ENCODE assay signal across 8 mouse cellular contexts in genomic region chr5:123973299-123974178, GRCm38 (mm10). TPM values are rescaled to one million over a fixed set of nuclear protein-coding genes. Genes with fewer than 3 reads are reported as not detected.
DNase-seq lines count a peak whose midpoint lies in the region; ATAC-seq and TF ChIP-seq lines count a peak whose summit lies in the region.

Hip1r (plus strand) TSS chr5:123973628.

- peak; percentile 82 for DNase-seq in CD4-positive, CD25-positive, alpha-beta regulatory T cell, adult 2 months (ENCODE audit: low read depth, low spot score)
- peak; percentile 60 for DNase-seq in naive thymus-derived CD4-positive, alpha-beta T cell, adult 2 months (ENCODE audit: low read depth)
- DNase-seq in stomach, postnatal 0 days (ENCODE audit: low spot score), result peak; percentile 94

- no peaks in the 10 kb centered on the region for H3K9me3 ChIP-seq in embryonic facial prominence, embryonic 15.5 days (replicated peaks)
- no peaks in the 10 kb centered on the region for H3K9me3 ChIP-seq in heart, embryonic 11.5 days (replicated peaks; ENCODE audit: control insufficient read depth, low read length)
- no peaks in the 10 kb centered on the region for H3K9me3 ChIP-seq in kidney, embryonic 15.5 days (replicated peaks)
- no peaks in the 10 kb centered on the region for H3K9me3 ChIP-seq in liver, embryonic 12.5 days (replicated peaks)
- H3K9me3 ChIP-seq in stomach, postnatal 0 days (ENCODE audit: control insufficient read depth, low read length), result no peaks in the 10 kb centered on the region

- peaks cover 7% of the 10 kb centered on the region for H3K4me1 ChIP-seq in bone marrow, adult 2 months (ENCODE audit: control insufficient read depth, insufficient read depth, low read length)
- peaks cover 36% of the 10 kb centered on the region for H3K4me1 ChIP-seq in embryonic facial prominence, embryonic 15.5 days
- peaks cover 5% of the 10 kb centered on the region; the same call in 1 of the 2 replicates for H3K4me1 ChIP-seq in heart, embryonic 11.5 days (ENCODE audit: control insufficient read depth, insufficient read depth, low read length)
- H3K4me1 ChIP-seq in kidney, embryonic 15.5 days, result peaks cover 56% of the 10 kb centered on the region
- H3K4me1 ChIP-seq in liver, embryonic 12.5 days, result peaks cover 42% of the 10 kb centered on the region
- 0 out of 2 replicates have a peak, but pooled peaks cover 3% of the 10 kb centered on the region for H3K4me1 ChIP-seq in stomach, postnatal 0 days (replicated peaks; ENCODE audit: control insufficient read depth, insufficient read depth)

- H3K9ac ChIP-seq in embryonic facial prominence, embryonic 15.5 days, result peak within 1 kb of the TSS; percentile 37
- peak within 1 kb of the TSS; percentile 69; the same call in 1 of the 2 replicates for H3K9ac ChIP-seq in heart, embryonic 11.5 days (ENCODE audit: low read depth, low read length)
- H3K9ac ChIP-seq in kidney, embryonic 15.5 days, result peak within 1 kb of the TSS; percentile 73
- peak within 1 kb of the TSS; percentile 77 for H3K9ac ChIP-seq in liver, embryonic 12.5 days
- peak within 1 kb of the TSS; percentile 79 for H3K9ac ChIP-seq in stomach, postnatal 0 days (ENCODE audit: low read length)

- H3K4me3 ChIP-seq in bone marrow, adult 2 months (replicated peaks; ENCODE audit: control insufficient read depth, low read depth, low read length), result peak within 1 kb of the TSS; percentile 84
- peak within 1 kb of the TSS; percentile 55 for H3K4me3 ChIP-seq in embryonic facial prominence, embryonic 15.5 days (replicated peaks)
- peak within 1 kb of the TSS; percentile 73 for H3K4me3 ChIP-seq in heart, embryonic 11.5 days (ENCODE audit: low read depth, low read length)
- H3K4me3 ChIP-seq in kidney, embryonic 15.5 days (replicated peaks), result peak within 1 kb of the TSS; percentile 79
- peak within 1 kb of the TSS; percentile 76 for H3K4me3 ChIP-seq in liver, embryonic 12.5 days
- H3K4me3 ChIP-seq in stomach, postnatal 0 days (ENCODE audit: low read depth, low read length), result peak within 1 kb of the TSS; percentile 65

- no peaks in the 10 kb centered on the region for H3K36me3 ChIP-seq in embryonic facial prominence, embryonic 15.5 days
- H3K36me3 ChIP-seq in heart, embryonic 11.5 days (ENCODE audit: control insufficient read depth, insufficient read depth, low read length), result no peaks in the 10 kb centered on the region
- H3K36me3 ChIP-seq in kidney, embryonic 15.5 days, result no peaks in the 10 kb centered on the region
- no peaks in the 10 kb centered on the region for H3K36me3 ChIP-seq in liver, embryonic 12.5 days
- H3K36me3 ChIP-seq in stomach, postnatal 0 days (ENCODE audit: control insufficient read depth, insufficient read depth, low read length), result no peaks in the 10 kb centered on the region

- ATAC-seq in embryonic facial prominence, embryonic 15.5 days (ENCODE audit: insufficient number of reproducible peaks, low FRiP score, low TSS enrichment, low read depth), result peak; percentile 69
- ATAC-seq in heart, embryonic 11.5 days (replicated peaks; ENCODE audit: insufficient number of reproducible peaks, low FRiP score, low TSS enrichment), result peak; percentile 81
- peak; percentile 77 for ATAC-seq in kidney, embryonic 15.5 days (replicated peaks; ENCODE audit: low FRiP score)
- ATAC-seq in liver, embryonic 12.5 days, result peak; percentile 86
- ATAC-seq in stomach, postnatal 0 days (ENCODE audit: low FRiP score, low TSS enrichment), result peak; percentile 76

- no peak for TF ChIP-seq EP300 in stomach, postnatal 0 days (optimal IDR thresholded peaks at IDR 0.05)

- WGBS in bone marrow, adult 2 months, result 3% methylated on average over 105 of the region's 106 CpGs
- under 1% methylated on average over 80 of the region's 106 CpGs for WGBS in embryonic facial prominence, embryonic 15.5 days
- WGBS in heart, embryonic 11.5 days (ENCODE audit: insufficient replicate concordance), result 2% methylated on average over 78 of the region's 106 CpGs
- under 1% methylated on average over 93 of the region's 106 CpGs for WGBS in kidney, embryonic 15.5 days
- WGBS in liver, embryonic 12.5 days (ENCODE audit: insufficient replicate concordance), result 2% methylated on average over 105 of the region's 106 CpGs
- WGBS in stomach, postnatal 0 days, result 1% methylated on average over 76 of the region's 106 CpGs

- TF ChIP-seq CTCF in bone marrow, adult 2 months (IDR thresholded peaks at IDR 0.05; ENCODE audit: control insufficient read depth, insufficient read depth, low read length), result no peak
- no peak for TF ChIP-seq CTCF in stomach, postnatal 0 days (IDR thresholded peaks at IDR 0.05; ENCODE audit: low read depth)

- TF ChIP-seq POLR2A in bone marrow, adult 2 months (IDR thresholded peaks at IDR 0.05; ENCODE audit: borderline replicate concordance, control insufficient read depth, low read depth, low read length), result peak; percentile 85; the same call in 1 of the 2 replicates

- H3K27me3 ChIP-seq in embryonic facial prominence, embryonic 15.5 days, result peaks cover 6% of the 10 kb centered on the region; the same call in 1 of the 2 replicates
- H3K27me3 ChIP-seq in heart, embryonic 11.5 days (ENCODE audit: control insufficient read depth, insufficient read depth, low read length), result peaks cover 26% of the 10 kb centered on the region; the same call in 1 of the 2 replicates
- H3K27me3 ChIP-seq in kidney, embryonic 15.5 days, result peaks cover 2% of the 10 kb centered on the region; the same call in 1 of the 2 replicates
- H3K27me3 ChIP-seq in liver, embryonic 12.5 days (replicated peaks), result peaks cover 56% of the 10 kb centered on the region
- no peaks in the 10 kb centered on the region for H3K27me3 ChIP-seq in stomach, postnatal 0 days (ENCODE audit: control insufficient read depth, insufficient read depth, low read length)

- H3K27ac ChIP-seq in bone marrow, adult 2 months (ENCODE audit: control insufficient read depth, insufficient read depth, low read depth, low read length, poor library complexity), result peak within 1 kb of the TSS; percentile 97
- peak within 1 kb of the TSS; percentile 3 for H3K27ac ChIP-seq in embryonic facial prominence, embryonic 15.5 days (replicated peaks)
- H3K27ac ChIP-seq in heart, embryonic 11.5 days (ENCODE audit: low read depth, low read length), result no peak within 1 kb of the TSS
- H3K27ac ChIP-seq in kidney, embryonic 15.5 days, result peak within 1 kb of the TSS; percentile 83
- H3K27ac ChIP-seq in liver, embryonic 12.5 days, result peak within 1 kb of the TSS; percentile 78
- H3K27ac ChIP-seq in stomach, postnatal 0 days (replicated peaks), result peak within 1 kb of the TSS; percentile 94

- H3K4me2 ChIP-seq in embryonic facial prominence, embryonic 15.5 days (replicated peaks), result peak within 1 kb of the TSS; percentile 95
- H3K4me2 ChIP-seq in heart, embryonic 11.5 days, result peak within 1 kb of the TSS; percentile 98
- H3K4me2 ChIP-seq in kidney, embryonic 15.5 days, result peak within 1 kb of the TSS; percentile 92
- peak within 1 kb of the TSS; percentile 86 for H3K4me2 ChIP-seq in liver, embryonic 12.5 days
- peak within 1 kb of the TSS; percentile 88 for H3K4me2 ChIP-seq in stomach, postnatal 0 days (replicated peaks; ENCODE audit: low read depth)

RNA-seq across cellular contexts. Expression of gene Hip1r, which starts in this region (rescaled TPM):
- polyA plus RNA-seq in bone marrow, adult 2 months (2011; ENCODE audit: insufficient read depth, insufficient read length, low replicate concordance, missing spikeins), result 25.5 and 53.6 TPM in 2 replicates
- 14.2 and 16.1 TPM in 2 replicates for polyA plus RNA-seq in embryonic facial prominence, embryonic 15.5 days (2015; fragmentation: Nextera tagmentation; extraction: Ambion mirVana)
- polyA plus RNA-seq in heart, embryonic 11.5 days (2014; fragmentation: Nextera tagmentation; extraction: Ambion mirVana), result 2.7 and 2.9 TPM in 2 replicates
- 18.2 and 20.0 TPM in 2 replicates for polyA plus RNA-seq in kidney, embryonic 15.5 days (2015; fragmentation: Nextera tagmentation; extraction: Ambion mirVana)
- 15.2 and 16.7 TPM in 2 replicates for polyA plus RNA-seq in liver, embryonic 12.5 days (2016; fragmentation: Nextera tagmentation; extraction: Ambion mirVana)
- 31.2 and 32.2 TPM in 2 replicates for polyA plus RNA-seq in stomach, postnatal 0 days (2015; fragmentation: Nextera tagmentation; extraction: Ambion mirVana)
